Mouse (Mus musculus): ENCODE results near the gene Eme1. TPM values are rescaled to one million over a fixed set of nuclear protein-coding genes. Genes with fewer than 3 reads are reported as not detected.
A peak's percentile ranks its signal among the peaks of the same experiment; 100 is the strongest.
"Not testable (repeated sequence)": the region's sequence is repeated elsewhere in the genome, so short reads cannot be mapped to it uniquely, and the experiment has no call there.

The Eme1 gene
- total RNA-seq (2021): not detected
- long read RNA-seq, experiment 1: 0 reads
- long read RNA-seq, experiment 2: 0 reads

DNA sequence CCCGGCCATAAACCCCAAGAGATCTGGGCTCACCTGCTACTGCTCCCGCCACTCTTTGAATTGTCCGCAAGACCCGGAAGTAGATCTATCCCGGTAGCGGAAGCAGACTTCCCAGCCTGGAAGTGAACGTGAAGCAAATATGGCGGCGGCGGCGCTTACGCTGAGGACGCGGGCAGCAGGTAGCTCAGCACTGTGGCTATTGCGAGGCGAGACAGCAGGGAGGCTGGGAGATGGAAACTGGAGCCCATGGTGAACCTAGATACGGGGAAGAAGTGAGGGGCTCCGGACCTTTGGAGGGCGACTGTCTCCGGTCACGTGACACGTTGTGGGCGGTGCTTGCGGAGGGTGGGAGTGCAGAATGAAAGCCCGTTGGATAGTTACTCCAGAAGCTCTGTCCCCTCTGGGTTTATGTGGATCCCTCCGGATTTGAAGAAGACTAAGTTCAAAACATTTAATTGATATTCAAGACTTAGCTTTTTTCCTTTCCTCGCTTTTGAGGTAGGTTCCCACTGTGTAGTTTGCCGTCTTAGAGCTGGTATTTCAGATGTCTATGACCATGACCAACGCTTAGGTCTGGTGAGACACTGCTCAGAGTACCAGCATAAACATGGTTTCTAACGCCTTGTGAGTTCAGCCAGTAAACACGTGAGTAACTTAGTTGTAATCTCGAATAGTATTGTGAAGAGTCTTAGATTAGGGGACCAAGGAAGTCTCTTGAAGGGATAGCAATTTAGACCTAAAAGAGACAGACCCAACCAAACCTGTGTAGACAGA lies at the start of gene Eme1, which contains the start of gene Mrpl27:
Gene Eme1, minus strand, starts transcription at position 302 of the 774 bp plus-strand sequence.
Gene Mrpl27, plus strand, starts transcription at position 105 of the 774 bp plus-strand sequence.
- DNase-seq (ENCODE audit: low spot score): peak; percentile 87

DNA sequence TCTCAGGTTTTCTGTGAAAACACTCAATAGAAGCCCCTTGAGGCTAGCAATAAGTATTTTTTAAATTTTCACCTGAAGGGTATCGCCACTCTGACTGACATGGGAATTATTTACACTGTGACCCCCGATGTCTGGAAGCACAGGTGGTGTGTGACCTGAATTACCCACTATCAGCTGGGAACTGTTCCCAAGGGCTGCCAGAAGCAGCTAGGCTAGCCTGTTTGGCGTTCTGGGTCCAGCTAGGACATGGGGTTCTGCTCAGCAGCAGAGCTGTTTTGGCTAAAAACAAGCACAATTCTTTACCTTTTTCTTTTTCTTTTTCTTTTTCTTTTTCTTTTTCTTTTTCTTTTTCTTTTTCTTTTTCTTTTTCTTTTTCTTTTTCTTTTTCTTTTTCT lies 48.4 kb upstream of the Eme1 start:
- DNase-seq (ENCODE audit: low spot score): no peak

DNA sequence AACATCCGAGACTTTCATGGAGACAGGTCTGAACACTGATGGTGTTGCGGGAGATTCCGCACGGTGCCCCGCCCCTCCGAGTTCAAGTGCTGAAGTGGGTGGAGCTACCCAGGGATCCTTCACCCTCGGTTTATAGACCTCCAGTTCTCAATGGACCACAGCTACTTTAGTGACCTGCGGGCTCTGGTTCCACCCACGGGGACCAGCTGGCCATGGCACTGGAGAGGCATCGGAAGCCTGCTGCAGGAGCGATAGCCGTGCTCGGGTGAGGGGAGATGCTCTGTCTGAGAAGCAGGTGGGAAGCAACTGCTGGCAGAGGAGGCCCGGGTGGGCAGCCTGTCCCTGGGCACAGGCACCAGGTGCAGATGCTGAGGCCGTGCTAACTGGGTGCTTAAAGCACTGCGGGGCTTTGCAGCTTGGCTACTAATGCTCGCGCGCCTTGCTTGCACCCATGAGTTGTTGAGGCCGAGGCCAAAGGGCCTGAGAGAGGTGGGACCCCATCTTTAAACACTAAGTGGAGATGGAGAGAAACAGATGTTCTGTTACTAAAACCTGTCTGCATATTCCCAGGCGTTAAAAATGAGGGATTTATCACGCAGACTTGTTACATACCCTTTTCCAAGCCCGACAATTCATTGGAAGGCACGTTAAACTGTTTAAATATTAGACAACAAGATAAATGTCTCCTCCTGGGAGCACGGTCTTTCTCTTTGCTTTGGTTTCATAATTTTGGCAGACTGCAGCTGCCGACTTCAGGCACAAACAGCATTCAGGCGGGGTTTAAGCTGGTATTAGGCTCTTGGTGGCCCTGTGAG lies 47.8 kb upstream of the Eme1 start:
- DNase-seq (ENCODE audit: low spot score): no peak

DNA sequence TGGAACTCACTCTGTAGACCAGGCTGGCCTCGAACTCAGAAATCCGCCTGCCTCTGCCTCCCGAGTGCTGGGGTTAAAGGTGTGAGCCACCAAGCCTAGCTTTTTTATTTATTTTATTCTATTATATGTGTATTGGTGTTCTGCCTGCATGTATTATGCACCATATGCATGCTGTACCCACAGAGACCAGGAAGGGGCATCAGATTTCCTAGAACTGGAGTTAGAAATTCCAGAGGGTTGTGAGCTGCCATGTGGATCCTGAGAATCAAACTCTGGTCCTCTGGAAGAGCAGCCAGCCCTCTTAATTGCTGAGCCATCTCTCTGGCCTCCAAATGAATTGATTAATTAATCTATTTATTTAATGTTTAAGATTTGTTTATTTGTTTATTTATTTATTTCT lies 45.6 kb upstream of the Eme1 start:
- DNase-seq (ENCODE audit: low spot score): no peak

DNA sequence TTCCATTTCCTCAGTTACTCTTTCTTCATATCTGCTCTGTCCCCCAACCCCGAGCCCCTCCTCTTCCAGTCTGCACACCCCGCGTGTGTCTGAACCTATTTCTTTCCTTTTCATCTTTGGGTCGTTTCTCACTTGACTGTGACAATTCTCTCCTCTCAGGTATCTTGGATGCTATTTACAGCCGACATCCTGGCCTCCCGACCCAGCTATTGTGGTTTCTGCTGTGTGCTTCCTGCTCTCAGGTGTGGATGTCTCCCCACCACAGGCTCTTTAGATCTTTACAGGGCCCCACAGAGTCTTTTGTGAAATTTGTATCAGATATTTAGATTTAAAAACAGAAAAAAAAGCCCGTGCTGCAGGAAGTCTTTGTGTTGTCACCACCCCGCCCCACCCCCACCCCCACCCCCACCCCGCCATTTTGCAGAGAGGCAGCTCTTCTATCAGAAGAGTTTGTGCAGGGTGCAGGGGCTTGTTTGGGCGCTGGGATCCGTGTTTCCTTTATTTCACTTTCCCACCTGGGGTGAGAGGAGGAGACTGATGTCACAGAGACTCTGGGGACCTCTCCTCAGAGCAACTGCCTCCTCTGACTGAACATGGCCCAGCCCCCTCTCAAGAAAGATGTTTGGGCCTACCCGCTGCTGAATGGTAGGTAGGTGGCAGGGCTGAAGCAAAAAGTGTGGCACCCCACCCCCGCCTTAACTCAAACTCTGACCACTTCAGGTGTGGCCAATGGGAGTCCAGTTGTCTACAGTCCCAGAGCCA lies 44.1 kb upstream of the Eme1 start:
- DNase-seq (ENCODE audit: low spot score): no peak

DNA sequence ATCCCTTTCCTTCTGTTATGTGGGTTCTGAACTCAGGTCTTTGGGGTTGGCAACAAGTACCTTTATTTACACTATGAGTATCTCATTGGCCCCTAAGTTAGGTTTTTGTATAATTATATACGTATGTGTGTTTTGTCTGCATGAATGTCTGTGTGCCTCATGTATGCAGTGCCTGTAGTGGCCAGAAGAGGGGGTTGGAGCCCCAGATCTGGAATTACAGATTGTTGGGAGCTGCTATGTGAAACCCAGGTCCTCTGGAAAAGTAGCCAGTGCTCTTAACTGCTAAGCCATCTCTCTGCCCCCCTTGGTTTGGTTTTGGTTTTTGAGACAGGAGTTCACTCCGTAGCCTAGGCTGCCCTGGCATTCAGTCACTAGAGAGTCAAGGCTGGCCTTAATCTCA lies 43.4 kb upstream of the Eme1 start:
- no peak for DNase-seq (ENCODE audit: low spot score)

DNA sequence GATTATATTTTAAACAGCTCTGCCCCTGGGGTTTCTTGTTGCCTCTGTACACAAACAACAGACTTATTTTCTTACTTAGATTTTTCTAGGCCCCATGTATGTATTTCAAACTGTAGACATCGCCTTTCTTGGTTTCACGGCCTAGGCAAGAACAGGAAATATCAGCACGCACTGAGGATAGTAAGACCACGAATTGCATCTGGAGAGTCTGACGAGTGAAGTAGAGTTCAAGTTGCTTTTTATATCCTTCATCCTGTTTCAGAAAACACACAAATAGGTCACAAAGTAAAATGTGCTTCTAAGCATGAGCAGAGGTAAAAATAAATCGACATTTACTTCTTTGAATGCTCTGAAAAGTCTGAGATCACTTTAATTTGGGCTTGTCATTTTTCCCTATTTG lies 41.7 kb upstream of the Eme1 start:
- DNase-seq (ENCODE audit: low spot score): no peak

DNA sequence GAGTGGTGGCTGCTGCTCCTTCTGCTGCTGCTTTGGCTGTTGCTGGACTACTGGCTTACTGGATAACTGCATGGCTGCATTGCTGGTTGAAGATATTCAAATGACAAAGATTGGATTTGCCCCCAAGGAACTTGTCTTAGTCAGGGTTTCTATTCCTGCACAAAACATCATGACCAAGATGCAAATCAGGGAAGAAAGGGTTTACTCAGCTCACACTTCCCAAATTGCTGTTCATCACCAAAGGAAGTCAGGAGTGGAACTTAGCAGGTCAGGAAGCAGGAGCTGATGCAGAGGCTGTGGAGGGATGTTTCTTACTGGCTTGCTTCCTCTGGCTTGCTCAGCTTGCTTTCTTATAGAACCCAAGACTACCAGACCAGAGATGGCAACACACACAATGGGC lies 38.7 kb upstream of the Eme1 start:
- not testable (repeated sequence) for DNase-seq (ENCODE audit: low spot score)

DNA sequence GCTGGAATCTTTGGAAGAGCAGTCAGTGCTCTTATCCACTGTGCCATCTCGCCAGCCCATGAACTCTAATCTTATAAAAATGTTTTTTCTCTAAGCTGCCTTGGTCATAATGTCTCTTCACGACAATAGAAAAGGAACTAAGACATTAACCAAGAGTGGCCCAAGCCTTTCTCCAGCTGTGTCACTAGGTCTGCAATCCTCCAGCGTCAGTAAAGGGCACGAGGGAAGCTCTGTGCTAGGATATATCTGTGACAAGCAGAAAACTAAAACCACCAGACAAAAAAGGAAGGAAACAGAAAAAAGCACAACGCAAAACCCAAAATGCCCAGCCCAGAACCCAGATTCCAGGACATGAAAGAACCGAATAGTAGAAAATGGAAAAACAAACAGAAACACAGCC lies 33.4 kb upstream of the Eme1 start:
- no peak for DNase-seq (ENCODE audit: low spot score)

DNA sequence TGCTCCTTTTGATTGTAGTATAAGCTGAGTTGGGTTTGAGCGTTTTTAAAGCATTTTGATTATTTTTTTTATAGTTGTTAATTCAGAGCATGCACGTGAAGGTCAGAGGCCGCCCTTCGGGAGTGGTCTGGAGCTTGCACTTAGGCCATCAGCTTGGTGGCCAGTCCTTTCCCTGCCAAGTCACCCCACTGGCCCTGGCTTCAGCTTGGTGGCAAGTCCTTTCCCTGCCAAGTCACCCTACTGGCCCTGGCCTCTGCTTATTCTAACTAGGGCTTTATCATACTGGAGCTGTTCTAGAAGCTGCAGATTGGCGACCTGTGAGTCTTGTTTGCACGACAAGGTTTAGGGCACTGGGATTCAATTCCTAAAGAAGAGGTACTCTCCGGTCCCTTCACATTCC lies 28.7 kb upstream of the Eme1 start:
- DNase-seq (ENCODE audit: low spot score): no peak

DNA sequence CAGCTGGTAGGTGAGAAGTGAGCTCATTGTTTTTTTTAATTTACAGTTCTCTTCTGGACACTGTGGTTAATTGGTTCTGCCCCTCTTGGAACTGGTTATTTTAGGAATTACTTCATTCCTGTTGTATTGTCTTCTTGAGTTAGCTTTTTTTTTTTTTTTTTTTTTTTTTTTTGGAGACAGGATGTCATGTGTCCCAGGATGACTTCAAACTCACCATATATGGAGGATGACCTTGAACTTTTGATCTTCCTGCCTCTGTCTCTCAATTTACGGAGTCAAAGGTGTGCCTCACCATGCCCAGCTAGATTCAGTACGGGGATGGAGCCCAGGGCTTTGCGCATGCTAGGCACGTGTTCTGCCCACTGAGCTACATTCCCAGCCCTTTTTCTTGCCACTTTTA lies 27.9 kb upstream of the Eme1 start:
- DNase-seq (ENCODE audit: low spot score): no peak

DNA sequence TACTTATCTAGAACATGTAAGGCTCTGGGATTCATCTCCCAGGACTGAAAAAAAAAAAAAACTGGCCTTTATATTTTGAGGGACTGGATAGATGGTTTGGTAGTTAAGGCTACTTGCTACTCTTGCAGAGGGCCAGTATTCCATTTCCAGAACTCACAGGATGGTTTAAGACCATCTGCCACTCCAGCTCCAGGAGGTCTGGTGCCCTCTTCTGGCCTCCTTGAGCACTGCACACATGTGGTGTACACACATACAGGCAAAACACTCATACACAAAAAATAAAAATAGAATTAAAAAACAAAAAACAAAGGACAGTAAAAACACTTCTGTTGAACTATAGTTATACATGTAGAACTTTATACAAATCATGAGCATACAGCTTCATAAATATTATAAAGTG lies 26.9 kb upstream of the Eme1 start:
- no peak for DNase-seq (ENCODE audit: low spot score)

DNA sequence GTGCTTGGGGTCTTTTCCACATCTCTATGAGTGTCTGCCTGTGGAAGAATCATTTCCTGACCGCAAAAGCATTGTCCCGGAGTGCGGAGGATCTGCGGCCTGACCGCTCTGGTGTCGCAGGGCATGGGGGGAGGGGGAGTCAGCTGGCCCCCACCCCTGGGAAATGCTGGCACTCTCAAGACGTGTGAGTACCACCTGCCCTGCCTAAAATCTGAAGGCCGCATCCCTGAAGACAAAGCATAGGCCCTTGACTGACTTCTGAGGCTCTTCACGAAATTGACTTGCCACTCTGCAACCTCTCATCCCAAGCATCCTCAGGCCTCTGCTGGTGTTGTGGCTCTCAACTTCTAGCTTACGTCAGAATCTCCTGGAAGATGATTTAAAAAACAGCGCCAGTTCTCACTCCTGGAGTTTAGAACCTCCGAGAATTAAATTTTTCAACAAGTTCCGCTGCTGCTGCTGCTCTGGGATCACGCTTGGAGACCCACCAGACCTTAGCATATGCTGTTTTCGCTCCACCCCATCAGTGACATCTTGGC lies 23.9 kb upstream of the Eme1 start:
- no peak for DNase-seq (ENCODE audit: low spot score)

DNA sequence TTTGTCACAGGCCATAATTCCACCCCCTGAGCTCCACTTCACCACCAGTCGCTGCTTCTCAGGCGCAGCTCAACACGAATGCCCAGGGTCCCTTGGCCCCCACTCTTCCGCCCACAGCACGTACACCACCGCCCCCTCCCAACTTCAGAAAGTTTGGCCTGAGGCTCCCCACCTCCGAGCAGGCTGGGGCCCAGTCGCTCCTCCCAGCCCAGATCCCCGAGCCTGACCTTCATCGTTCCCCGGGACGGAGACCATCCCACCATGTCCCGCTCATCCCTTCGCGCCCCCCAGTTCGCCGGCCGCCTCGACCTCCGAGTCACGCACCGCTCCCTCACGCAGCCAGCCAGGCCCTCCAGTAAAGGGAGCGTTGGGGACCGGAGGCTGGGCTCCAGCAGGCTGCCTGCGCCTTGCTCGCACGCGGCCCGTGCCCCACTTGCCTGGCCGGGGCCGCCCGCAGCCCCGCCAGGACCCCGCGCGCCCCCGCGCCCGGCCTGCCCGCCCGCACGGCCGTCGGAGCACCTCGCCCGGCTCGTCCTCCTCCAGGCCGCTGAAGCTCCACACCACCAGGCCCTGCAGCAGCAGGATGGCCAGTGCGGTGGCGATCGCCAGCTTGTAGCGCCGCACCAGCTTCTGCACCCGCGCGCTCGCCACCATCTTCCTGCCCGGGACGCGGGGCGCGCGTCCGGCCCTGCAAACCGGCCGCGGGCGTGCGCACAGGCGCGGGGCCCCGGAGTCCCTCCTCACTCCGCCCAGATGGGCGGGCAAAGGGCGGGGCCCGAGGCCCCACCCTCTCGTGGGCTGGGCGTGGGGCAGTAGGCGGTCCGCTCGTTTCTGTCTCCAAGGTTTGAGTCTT lies 23.2 kb upstream of the Eme1 start, which contains the start of gene Xylt2:
Gene Xylt2, minus strand, starts transcription at position 762 of the 853 bp plus-strand sequence.
- DNase-seq (ENCODE audit: low spot score): peak; percentile 91

DNA sequence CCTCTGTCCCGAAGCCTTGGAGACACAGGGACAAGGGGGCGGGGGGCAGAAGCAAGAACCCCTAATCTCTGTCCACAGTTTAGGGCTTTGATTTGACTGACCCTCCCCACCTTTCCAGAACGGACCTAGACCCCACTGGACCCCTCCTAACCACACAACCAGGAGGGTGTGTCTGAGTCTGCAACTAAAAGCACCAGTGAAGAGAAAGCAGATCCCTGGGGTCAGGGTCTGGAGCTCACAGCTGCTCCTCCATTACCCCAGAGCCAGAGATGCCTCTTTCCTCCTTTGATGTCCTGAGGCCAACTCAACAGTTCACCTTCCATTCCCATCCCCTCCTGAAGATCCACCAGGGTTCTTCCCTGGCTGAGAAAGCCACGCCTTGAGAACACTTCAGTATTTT lies 22.5 kb upstream of the Eme1 start:
- DNase-seq (ENCODE audit: low spot score): no peak

DNA sequence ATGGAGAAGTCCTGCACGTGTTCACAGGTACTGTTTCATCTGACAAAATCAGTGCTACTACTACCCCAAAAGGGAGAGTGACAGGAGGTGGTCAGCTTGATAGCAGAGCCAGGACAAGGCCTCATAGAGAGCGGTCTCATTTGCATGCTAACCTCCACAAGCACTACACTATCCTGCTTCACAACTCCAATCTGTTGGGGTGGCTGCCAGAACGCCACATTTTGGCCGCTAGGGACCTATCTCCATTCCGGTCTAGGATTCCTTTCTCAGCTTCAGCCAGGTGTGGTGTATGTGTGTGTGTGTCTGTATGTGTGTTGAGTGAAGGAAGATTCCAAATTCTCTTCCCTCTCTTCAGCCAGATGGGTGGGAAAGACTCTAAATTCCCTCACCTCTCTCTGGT lies 21.7 kb upstream of the Eme1 start:
- no peak for DNase-seq (ENCODE audit: low spot score)

DNA sequence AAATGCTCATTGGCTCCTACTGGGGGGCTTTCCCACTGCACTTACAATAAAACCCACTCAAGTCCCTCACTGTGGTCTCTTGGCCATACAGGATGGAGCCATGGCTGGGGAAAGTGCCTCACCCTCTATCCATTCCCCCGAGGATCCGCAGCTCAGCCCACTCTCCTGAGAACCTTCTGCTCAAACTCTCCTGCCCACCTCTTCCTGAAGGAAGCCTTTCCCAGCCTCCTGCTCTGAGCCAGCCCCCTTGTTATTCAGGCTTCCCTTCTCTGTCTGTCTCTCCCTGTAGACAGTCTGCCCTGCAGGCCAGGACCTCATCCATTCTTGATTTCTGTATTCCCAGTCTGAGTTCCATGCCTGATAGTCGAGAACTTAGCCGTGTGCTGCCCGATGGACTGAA lies 21.2 kb upstream of the Eme1 start:
- DNase-seq (ENCODE audit: low spot score): no peak

DNA sequence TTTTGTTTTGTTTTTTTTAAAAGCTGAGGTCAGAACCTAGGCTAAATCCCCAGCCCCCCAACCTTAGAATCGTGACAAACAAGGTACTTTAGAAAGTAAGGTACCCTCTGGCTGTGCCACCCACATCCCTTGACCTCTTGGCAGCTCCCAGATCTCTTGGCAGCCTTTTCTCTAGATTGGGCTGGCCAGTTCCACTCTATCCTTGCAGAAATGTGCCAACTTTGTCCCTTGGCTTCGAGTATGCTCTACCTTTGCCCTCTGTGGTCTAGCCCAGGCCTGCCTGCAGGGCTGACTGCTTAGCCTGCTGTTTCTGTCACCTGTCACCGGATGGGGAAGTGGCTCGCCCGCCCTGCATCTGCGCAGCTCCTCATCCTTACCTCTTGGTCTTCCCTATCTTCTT lies 11.5 kb upstream of the Eme1 start:
- DNase-seq (ENCODE audit: low spot score): no peak

DNA sequence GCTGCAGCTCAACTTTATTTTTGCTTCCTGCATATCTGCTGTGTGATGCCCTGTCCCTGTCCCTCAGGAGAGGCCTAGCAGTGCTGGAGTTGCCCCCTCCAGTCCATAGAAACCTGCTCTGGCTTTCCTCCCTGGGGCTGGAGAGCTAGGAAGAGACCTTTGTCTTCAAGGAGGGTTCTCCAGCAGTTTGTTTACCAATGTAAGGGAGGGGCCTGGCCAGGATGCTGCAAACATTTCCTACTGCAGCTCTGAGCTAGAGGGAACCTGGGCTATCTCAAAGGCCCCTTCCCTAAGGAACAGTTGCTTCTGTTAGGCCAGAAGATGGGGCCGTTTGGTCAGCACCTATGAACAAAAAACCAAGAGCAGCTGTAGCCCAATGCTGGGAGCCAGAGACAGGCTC lies 7.6 kb upstream of the Eme1 start:
- no peak for DNase-seq (ENCODE audit: low spot score)

DNA sequence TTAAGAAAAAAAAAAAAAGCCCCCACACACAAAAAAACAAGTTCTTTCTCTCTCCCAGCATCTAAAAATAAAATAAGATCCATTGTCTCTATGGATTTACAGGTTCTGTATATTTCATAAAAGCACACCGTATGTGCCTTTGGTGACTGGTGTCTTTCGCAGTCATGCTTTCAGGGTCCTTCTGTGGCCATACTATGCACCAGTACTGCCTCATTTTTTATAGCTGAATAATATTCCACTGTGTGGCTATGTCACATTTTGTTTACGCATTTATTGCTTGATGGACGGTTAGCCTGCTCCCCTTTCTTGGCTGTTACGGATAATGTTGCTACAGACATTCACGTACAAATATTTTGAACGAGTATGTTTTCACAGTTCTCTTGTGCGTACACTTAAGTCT lies 791 bp downstream of the Eme1 start:
- no peak for DNase-seq (ENCODE audit: low spot score)

DNA sequence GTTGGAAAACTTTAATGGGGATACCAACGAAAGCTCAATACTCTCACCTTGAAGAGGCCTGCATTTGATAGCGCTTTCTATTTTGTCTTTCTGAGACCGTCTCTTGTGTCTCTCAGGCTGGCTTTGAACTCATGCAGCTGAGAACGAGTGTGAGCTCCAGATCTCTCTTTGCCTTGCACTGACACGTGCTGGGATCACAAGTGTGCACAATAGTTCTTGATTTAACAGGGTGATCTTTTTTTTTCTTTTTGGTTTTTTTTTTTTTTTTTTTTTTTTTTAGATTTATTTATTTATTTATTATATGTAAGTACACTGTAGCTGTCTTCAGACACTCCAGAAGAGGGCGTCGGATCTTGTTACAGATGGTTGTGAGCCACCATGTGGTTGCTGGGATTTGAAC lies 2.5 kb downstream of the Eme1 start:
- DNase-seq (ENCODE audit: low spot score): not testable (repeated sequence)

Measured in gastrocnemius, adult 18-20 months (tissue).